Mouse (Mus musculus) kidney, adult 10 weeks (tissue): Measurements from ENCODE around the gene H1fx. TPM values are rescaled to one million over a fixed set of nuclear protein-coding genes. Genes with fewer than 3 reads are reported as not detected.

Source experiments
- polyA plus RNA-seq: library from polyadenylated mRNA; stranded (reverse); fragments of 350-450 nt; fragmentation: Illumina TruSeq; extraction: RNeasy Lipid Tissue Mini Kit (QIAGEN cat#74804); gene quantifications from one replicate; pipeline ENCODE4 v1.2.3, GENCODE M21; 2014; ENCODE audit warnings: low read depth, low replicate concordance

H1fx gene
- not detected for polyA plus RNA-seq

GRCm38 (mm10) chr6:87981547-87982256 is at the start of gene H1fx:
Gene H1fx (minus strand): TSS chr6:87981637.

Other genes with a start within 250 kb of the H1fx start
- not detected for gene Gp9, start 203.6 kb downstream of the H1fx start, polyA plus RNA-seq
- gene Rab43, start 169.5 kb downstream of the H1fx start, polyA plus RNA-seq = 5.8 TPM
- gene Gm45140, start 145.8 kb downstream of the H1fx start, polyA plus RNA-seq = not detected
- gene Isy1, start 142.8 kb downstream of the H1fx start, polyA plus RNA-seq = 20.1 TPM
- gene Cnbp, start 130.5 kb downstream of the H1fx start, polyA plus RNA-seq = 654 TPM
- gene Copg1, start 93.8 kb downstream of the H1fx start, polyA plus RNA-seq = 18.6 TPM
- gene Hmces, start 67.7 kb downstream of the H1fx start, polyA plus RNA-seq = 8.3 TPM
- 349 TPM for gene Rab7, start 63.6 kb upstream of the H1fx start, polyA plus RNA-seq
- gene Rpn1, start 102.8 kb upstream of the H1fx start, polyA plus RNA-seq = 126 TPM
- gene Gata2, start 212.3 kb upstream of the H1fx start, polyA plus RNA-seq = 7.4 TPM
- not detected for gene Dnajb8, start 240.6 kb upstream of the H1fx start, polyA plus RNA-seq